Mouse (Mus musculus) right cerebral cortex, postnatal 25 days (tissue): ENCODE results near the gene Klhdc4.

ENCODE experiments used
- DNase-seq: peaks from one replicate; pipeline ENCODE4 v3.0.0; 2022

Klhdc4 gene

DNA sequence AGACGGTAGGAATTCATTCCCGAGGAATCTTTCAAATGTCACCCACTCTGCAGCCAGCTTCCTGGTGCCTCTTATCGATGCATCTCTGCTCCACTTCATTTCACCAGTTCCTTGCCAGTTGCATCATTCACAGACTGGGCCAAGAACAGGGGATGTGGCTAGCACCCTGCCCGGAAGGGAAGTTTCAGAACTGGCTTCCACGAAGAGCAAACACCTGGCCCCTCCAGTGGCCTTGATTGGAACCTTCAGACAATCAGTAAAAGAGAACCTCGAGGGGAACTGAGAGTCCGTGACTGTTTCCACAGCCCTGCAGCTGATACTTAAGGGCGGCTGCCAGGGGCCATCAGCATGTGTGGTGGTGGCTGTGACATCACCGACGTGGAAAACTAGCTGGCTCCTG is 19.1 kb upstream of the Klhdc4 start:
- DNase-seq = no peak

DNA sequence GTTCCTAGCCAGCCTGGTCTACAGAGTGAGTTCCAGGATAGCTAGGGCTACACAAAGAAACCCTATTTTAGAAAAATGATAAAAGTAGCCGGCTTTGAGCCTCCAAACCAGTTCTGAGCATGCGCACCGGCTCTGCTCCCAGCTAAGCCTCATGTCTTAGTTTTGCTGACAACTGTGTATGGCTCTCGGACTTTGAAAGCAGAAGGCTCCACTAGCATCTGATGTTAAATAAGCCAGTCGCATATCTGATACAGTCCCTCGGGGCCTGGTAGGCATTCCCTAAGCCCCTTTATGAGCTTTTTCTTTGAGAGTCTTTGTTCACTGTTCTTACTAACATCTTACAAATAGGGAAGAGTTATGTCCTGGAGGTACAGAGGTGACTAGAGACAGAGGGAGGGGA is 18.6 kb upstream of the Klhdc4 start:
- no peak for DNase-seq

DNA sequence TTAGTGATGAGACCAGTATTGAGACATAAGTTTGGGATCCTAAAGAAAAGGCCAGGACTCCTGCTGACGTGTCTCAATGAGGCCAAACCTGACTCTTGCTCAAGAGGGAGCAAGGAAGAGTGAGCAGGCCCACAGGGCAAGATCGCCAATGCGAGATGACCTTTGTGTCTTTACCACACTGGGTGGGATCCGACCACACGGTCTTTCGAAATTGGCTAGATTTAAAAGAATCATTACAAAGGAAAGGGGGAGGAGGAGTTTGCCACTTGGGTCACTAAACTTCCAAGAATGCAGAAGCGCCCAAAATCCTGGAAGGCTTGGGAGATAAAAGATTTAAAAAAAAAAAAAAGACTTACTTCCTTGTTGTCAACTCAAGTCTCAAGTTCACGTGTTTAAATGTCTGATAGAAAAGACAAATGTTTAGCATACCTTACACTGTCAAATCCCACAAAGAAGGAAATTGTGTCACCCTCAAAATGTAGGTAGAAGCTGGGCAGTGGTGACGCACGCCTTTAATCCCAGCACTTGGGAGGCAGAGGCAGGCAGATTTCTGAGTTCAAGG is 18.0 kb upstream of the Klhdc4 start:
- no peak for DNase-seq

DNA sequence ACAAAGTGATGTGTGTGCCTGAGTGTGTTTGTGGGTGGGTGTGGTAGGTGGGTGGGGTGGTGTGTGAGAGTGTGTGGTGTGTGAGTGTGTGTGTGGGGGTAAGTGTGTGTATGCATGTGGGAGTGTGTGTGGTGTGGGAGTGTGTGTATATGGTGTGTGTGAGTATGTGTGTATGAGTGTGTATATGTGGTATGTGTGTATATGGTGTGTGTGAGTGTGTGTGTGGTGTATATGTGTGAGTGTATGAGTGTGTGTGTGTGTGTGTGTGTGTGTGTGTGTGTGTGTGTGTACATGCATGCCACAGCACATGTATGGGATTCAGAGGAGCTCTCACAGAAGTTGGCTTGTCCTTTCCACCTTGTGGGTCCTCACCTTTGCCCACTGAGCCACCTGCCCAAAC is 17.4 kb upstream of the Klhdc4 start:
- DNase-seq = no peak

DNA sequence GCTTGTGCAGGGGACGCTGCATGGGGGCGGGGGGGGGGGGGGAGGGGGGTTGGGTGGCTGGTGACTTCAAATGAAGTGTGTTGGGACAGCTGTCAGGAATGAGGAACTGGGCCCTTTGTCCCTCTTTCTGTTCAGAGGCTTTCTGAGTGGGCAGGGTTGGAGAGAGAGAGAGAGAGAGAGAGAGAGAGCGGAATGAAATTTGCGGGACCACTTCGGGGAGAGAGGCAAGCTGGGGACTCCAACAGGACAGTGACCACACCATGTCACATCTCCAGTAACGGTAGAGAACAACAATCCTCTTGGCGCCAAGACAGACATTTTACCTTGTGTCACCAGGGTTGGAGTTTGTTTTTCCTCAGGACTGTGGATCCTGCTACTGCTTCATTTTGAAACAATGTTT is 15.4 kb upstream of the Klhdc4 start:
- no peak for DNase-seq

GRCm38 (mm10) chr8:121843184-121843733 is 13.9 kb upstream of the Klhdc4 start:
- DNase-seq = no peak

DNA sequence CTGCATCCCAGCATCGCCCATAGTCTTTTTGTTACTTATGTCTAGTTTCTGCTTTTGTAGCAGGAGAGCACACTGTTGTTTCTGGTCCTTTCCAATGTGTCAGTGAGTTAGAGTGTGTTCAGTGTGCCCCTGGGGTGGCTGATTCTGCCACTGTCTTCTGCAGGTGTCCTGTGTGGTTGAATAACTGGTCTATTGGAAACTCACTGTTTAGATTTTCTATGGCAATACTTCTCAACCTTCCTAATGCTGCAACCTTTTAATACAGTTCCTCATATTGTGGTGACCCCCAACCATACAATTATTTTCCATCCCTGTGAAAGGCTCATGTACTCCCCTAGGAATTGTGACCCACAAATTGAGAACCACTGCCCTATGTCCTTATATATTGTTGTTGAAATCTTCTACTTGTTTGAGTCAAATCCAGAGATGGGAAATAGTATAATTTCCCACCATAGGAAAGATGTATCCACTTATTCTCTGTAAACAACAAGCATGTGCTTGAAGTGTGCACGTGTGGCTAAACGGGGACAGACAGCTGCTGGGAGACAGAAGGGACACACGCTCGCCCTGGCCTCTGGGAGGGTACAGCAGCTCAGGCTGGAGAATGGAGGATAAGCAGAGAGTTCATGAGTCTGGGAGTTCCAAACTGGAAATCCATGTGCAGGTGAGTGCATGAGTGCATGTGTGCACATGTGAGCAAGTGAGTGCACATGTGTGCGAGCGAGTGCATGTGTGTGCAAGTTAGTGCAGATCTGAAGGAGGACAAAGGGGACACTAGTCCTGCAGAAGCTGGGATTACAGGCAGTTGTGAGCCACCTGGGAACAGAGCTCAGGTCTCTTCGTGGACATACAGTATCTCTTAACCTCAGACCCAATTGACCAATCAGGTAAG is 12.9 kb upstream of the Klhdc4 start:
- no peak for DNase-seq

GRCm38 (mm10) chr8:121841242-121841641 is 11.9 kb upstream of the Klhdc4 start:
- DNase-seq = peak; percentile 53

DNA sequence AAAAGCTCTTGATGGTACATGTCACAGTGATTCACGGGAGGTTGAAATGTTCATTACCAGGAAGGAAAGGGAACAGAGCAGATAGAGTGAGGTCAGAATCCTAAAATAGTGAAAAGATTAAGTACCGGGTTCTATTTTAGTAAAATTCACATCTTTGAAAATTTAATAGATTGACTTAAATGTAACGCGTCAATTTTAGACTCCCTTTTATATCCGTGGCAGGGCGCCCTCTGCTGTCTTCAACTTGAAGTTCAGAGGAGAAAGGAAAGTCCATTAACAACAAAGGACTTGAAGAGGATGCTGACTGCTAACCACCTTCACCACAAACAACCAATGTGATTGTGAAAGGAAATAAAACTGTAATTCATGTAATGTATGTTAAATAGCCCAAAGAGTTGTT is 3.1 kb upstream of the Klhdc4 start:
- DNase-seq = peak; percentile 52

DNA sequence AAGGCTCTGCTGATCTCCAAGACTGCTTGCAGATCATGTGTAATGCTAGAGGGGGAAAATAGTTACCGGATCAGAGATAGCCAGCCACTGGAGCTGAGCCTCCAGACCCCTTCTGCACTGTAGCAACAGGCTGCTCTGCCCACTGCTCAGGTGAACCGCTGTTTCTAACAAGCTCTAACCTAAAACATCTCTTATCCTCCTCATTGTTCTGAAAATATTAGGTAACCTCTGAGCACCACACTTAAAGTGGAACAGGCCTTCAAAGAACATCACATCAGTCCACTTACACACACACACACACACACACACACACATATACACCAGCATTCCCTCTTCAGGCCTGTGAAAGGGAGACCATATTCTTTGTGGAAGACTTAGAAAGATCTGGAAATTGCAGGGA is 2.7 kb upstream of the Klhdc4 start:
- DNase-seq = peak; percentile 1

DNA sequence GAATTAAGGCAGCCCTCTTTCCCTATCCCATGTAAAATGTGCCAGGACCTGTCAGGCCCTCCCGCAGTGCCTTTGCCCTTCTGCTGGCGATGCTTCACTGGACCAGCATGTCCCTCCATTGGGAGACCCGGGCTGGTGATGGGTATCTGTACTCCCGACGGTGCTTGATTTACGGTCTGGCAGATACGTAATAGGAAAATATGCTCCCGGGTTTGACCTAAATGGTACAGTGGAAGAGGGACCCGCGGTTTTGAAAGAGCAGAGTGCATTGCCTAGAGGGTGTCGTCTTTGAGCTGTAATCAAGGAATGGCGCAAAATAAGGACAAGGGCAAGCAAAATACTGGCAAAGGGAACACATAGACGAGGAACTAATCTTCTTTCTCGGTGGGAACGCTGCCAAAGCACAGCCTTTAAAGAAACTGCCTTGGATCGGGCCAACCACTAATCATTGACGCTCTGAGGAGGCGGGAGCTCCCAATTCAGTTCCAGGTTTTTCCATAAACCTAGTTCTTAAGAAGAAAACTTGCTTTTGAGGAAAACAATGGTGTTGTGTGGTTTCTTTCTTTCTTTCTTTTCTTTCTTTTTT is 501 bp upstream of the Klhdc4 start:
- peak; percentile 24 for DNase-seq

DNA sequence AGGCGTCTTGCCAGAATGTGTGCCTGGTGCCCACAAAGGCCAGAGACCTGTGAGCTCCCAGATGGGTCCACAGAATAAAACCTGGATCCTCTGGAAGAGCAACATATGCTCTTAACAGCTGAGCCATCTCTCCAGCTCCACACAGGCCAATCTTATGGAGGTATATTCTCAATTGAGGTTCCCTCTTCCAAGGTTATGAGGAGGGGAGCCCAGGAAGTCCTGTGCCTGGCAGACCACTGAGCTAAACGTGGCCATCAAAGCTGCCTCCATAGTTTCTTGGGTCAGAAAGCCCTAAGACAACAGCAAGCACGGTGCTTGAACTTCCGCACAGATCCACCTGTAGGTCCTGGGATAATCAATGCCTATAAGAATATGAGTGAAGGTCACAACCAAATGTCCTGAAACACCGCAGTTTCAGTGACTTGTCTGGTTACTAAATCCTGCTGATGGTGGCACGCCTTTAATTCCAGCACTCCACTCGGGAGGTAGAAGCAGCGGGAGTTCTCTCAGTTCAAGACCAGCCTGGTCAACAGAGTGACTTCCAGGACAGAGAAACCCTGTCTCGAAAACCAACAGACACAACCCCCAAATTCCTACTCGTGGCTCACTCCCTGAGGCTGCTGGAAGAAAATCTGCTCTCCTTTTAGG is 869 bp downstream of the Klhdc4 start:
- DNase-seq = peak; percentile 2

GRCm38 (mm10) chr8:121827726-121828125 is 1.6 kb downstream of the Klhdc4 start:
- DNase-seq = peak; percentile 1

DNA sequence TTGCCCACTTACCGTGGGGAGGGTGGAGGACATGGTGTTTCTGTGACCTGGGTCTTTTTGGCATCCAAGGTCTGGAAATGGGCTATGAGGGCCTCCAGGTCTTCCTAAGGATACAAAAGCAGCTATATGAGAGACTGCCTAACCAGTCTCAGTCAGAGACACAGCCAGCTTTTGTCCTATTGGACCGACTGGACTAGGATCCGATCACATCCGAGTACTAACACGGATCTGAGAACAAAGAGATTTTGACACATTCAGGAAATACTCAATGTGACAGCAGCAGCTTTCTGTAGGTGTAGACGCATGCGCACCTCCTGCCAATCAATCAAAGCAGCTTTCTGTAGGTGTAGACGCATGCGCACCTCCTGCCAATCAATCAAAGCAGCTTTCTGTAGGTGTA is 7.6 kb downstream of the Klhdc4 start:
- no peak for DNase-seq

DNA sequence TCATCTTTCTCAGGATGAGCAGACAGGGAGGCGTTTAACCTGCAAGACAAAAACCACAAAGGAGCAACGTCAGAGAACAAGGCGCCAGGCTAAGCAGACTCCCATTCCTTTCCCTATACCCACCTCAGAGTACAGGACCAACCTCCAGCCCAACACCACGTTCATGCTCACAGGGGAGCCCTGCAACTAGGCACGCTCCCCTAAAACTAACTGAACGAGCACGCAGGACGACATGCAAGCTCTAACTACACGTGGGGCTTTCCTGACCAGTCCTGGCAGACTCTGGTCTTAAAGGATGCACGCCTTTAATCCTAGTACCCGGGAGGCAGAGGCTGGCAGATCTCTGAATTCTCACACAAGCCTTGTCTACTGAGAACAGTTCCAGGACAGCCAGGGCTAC is 8.0 kb downstream of the Klhdc4 start:
- DNase-seq = no peak

DNA sequence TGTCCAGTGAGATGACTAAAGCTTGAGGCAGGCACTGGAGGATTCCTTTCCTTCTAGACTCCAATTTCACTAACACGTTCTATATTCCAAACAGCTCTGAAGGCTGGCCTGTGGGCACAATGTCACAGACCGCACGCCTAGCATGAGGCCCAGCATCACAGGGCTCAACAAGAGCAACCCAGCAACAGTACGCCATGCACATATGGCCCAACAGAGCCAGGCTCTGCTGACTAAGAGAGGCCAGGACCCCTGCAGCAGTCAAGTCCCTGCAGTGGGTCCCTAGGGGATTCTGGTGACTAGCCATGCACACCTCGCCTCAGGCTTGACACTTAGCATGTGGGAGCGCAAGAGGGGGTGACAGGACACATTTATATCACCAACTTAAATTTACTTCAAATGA is 8.5 kb downstream of the Klhdc4 start:
- DNase-seq = no peak

DNA sequence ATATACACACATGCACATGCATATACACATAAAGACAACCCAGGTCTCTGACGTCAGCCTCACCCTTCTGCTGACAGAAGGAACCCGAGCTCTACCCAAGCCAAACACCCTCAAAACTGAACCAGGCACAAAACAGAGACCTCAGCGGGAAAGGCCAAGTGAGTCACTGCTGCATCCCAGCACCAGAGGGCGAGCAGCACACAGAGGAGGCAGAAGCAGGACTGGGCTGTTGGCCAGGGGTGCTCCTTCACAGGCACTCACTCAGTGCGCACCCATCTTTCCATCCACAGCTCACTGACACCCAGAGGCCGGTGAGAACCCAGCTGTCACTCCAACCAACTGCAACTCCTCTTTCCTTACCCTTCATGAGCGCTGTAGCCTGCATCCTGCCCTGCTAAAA is 11.1 kb downstream of the Klhdc4 start:
- DNase-seq = no peak

DNA sequence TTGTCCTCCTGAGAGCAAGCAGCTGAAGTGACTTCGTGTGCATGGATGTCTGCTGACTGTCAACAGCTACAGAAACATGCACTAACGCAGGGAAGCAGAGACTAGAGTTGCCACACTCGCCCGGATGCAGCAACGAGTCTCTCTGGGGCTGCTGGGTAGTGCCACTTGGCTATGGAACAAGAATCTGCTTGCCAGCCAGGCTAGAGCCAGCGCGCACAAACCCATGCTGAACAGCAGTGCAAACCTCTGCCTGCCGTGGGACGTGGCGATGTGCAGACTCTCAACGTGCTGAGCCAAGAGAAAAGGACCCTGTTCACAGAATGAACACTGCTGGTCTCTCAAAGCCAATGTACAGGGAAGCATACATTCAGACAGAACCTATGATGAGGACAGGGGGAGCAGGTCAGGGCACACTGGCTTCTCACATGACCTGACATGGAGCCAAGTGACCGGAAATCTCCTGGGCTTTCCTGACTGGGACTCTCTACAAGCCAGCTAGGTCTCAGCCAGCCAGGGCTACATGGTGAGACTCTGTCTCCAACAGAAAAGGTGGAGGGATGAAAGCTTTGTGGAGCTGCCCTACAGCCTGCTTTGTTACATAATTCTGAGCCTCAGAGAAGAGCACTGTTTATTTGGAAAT is 17.3 kb downstream of the Klhdc4 start:
- DNase-seq = no peak

GRCm38 (mm10) chr8:121811502-121811901 is 17.9 kb downstream of the Klhdc4 start:
- no peak for DNase-seq

DNA sequence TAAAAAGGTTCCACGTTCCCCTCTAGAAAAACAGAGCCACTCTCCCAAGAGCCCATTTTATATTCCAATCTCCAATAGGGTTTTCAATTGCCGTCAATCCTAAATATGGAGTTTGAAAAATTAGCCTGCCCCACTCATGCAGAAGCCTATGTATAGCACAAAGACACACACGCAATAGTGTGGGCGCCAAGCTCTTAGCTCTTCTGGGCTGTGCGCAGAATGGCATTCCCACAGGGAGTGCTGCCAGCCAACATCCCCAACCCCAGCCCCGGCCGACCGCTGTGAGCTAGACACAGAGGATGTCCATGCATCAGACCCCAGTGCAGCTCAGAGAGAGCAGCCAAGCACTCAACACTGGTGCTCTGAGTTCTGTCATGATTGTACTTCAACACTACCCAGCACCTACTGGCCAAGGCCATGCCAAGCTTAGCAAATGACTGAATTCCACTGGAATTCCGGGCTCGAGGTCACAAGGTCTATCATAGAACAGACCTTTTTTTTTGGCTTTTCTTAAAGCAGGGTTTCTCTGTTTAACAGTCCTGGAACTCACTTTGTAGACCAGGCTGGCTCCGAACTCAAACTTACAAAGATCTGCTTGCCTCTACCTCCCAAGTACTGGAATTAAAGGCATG is 19.7 kb downstream of the Klhdc4 start:
- peak; percentile 69 for DNase-seq

GRCm38 (mm10) chr8:121808032-121808431 is 21.3 kb downstream of the Klhdc4 start:
- no peak for DNase-seq

GRCm38 (mm10) chr8:121806126-121806525 is 23.2 kb downstream of the Klhdc4 start:
- DNase-seq = no peak
